Mouse (Mus musculus) liver, embryonic 14.5 days (tissue): ENCODE measurements at regions not wholly inside any gene's neighbourhood (a gene's known extent, or its start where the extent isn't known, plus 50 kb on each side); places are given as distances from the start of the nearest gene placed in this dataset.

Experiments
- ATAC-seq: fragments of 200-750 bp; cut with Nextera tagmentation; 2 replicates; pipeline ENCODE4 v1.8.0; 2017; ENCODE audit warnings: moderate number of reproducible peaks, mild to moderate bottlenecking, moderate library complexity; ENCODE audit not compliant: insufficient read depth
- DNase-seq, 3 experiments: peaks; one replicate each; pipeline ENCODE4 v3.0.0-alpha.2; 2012 to 2013; ENCODE audit warnings: low read depth in 3 of 3, low spot score in 3 of 3
- H3K27ac ChIP-seq: fragments of 300-500 bp; sonication (generic); 2 replicates; pipeline ENCODE4 v1.5.1; 2014; ENCODE audit warnings: moderate library complexity, mild to moderate bottlenecking, control low read depth, inconsistent platforms
- H3K27me3 ChIP-seq: fragments of 300-500 bp; sonication (generic); 2 replicates; pipeline ENCODE4 v1.6.1; 2014; ENCODE audit warnings: mild to moderate bottlenecking, low read length, moderate library complexity; ENCODE audit not compliant: control insufficient read depth, insufficient read depth
- H3K36me3 ChIP-seq: fragments of 300-500 bp; sonication (generic); replicated peaks from 2 replicates; pipeline ENCODE4 v1.6.1; 2014; ENCODE audit warnings: low read depth; ENCODE audit not compliant: control insufficient read depth, insufficient read depth
- H3K4me1 ChIP-seq, 2 experiments: fragments of 200-500 bp in 1 of 2; fragments of 300-500 bp in 1 of 2; sonication (generic) in 1 of 2; replicated peaks; 2 replicates each; pipeline ENCODE4 v1.6.1; 2012 to 2014; ENCODE audit warnings: antibody characterized with exemption in 1 of 2, inconsistent platforms in 1 of 2, low read length in 1 of 2; ENCODE audit not compliant: control insufficient read depth in 2 of 2, insufficient read depth in 2 of 2
- H3K4me2 ChIP-seq: fragments of 300-500 bp; sonication (generic); 2 replicates; pipeline ENCODE4 v1.6.1; 2014; ENCODE audit warnings: low read depth, mild to moderate bottlenecking, control low read depth, moderate library complexity
- H3K4me3 ChIP-seq, 2 experiments: fragments of 200-500 bp in 1 of 2; fragments of 300-500 bp in 1 of 2; sonication (generic) in 1 of 2; 2 replicates each; pipeline ENCODE4 v1.5.1; 2012 to 2014; ENCODE audit warnings: low read depth in 2 of 2, low read length in 2 of 2, mild to moderate bottlenecking in 2 of 2, control low read depth in 1 of 2, inconsistent platforms in 1 of 2, moderate library complexity in 1 of 2; ENCODE audit not compliant: insufficient read depth in 1 of 2
- H3K9ac ChIP-seq: fragments of 300-500 bp; sonication (generic); replicated peaks from 2 replicates; pipeline ENCODE4 v1.6.1; 2014; ENCODE audit warnings: mild to moderate bottlenecking, control low read depth, moderate library complexity
- H3K9me3 ChIP-seq: fragments of 300-500 bp; sonication (generic); 2 replicates; pipeline ENCODE4 v1.6.1; 2016; ENCODE audit warnings: low read length, mixed read lengths; ENCODE audit not compliant: control insufficient read depth
- CTCF ChIP-seq: IDR thresholded peaks from 2 replicates; pipeline ENCODE4 v1.5.1; 2016; ENCODE audit warnings: antibody characterized with exemption, low read depth, control low read depth
- EP300 ChIP-seq: IDR thresholded peaks from 2 replicates; pipeline ENCODE4 v1.6.1; 2016; ENCODE audit warnings: antibody characterized with exemption, low read depth
- WGBS: fragments of 180-500 bp; shearing (Covaris S2); extraction: QIAGEN DNeasy Blood & Tissue Kit; methylation state at CpG from one replicate; pipeline ENCODE4 v1.1.7; 2014; ENCODE audit not compliant: insufficient replicate concordance; 5-methylcytosine and 5-hydroxymethylcytosine counted together

DNA sequence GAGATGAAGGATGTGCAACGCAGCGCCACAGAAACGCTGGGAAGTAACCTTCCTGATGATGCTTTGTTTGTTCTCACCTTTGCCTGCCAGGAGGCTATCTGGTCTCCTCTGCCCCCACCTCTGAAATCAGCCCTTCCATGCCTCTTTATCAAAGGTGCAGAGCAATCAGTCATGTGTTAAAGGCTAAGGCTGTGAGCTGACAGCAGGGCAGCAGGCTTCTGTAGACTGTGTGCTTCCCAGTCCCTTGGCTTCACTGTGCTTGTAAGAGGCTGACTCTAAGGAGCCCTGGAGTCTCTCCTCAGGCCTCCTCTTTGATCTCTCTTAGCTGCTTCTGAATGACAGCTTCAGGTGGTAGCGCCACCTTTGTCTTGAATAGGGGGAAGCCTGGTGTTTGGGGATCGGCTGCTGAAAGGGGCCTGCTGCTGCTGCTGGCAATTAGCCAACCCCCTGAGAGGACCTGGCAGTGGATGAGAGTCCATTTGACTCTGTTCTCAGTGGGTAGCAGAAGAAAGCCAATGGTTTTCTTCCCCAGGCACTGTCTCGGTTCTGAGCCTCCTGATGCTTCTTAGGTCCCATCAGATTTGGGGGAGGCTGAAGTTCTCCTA is 348.7 kb downstream of the Gm9195 start:
- TF ChIP-seq EP300 (no peak), CTCF (no peak)
- ATAC-seq (no peak), DNase-seq (no peak)
- no peaks in the 10 kb centered on the region for H3K27me3 ChIP-seq
- no peaks in the 10 kb centered on the region for H3K9me3 ChIP-seq
- no peak overlapping the region for H3K9ac ChIP-seq
- H3K27ac ChIP-seq: no peak overlapping the region
- H3K36me3 ChIP-seq: no peaks in the 10 kb centered on the region
- no peak overlapping the region for H3K4me3 ChIP-seq
- H3K4me2 ChIP-seq: no peak overlapping the region
- H3K4me1 ChIP-seq: no peaks in the 10 kb centered on the region
- 44% methylated on average over 6 of the region's 6 CpGs for WGBS

- Histone ChIP-seq H3K9ac (no peak overlapping the region), H3K4me3 (no peak overlapping the region), H3K4me2 (no peak overlapping the region), H3K36me3 (no peaks in the 10 kb centered on the region), H3K4me1 (no peaks in the 10 kb centered on the region), H3K27ac (no peak overlapping the region), H3K9me3 (no peaks in the 10 kb centered on the region), H3K27me3 (no peaks in the 10 kb centered on the region)
- no peak for DNase-seq
- 54% methylated on average over 4 of the region's 4 CpGs for WGBS
- TF ChIP-seq EP300 (no peak), CTCF (no peak)
- ATAC-seq: no peak
Measured at GRCm38 (mm10) chr14:72141136-72141535, 350.5 kb downstream of the Gm9195 start.

GRCm38 (mm10) chr14:72130149-72130548 is 361.5 kb downstream of the Gm9195 start:
- WGBS: 54% methylated on average over 4 of the region's 4 CpGs
- no peak overlapping the region for H3K27ac ChIP-seq
- no peaks in the 10 kb centered on the region for H3K36me3 ChIP-seq
- TF ChIP-seq EP300 (no peak), CTCF (no peak)
- DNase-seq (no peak), ATAC-seq (no peak)
- H3K9ac ChIP-seq: no peak overlapping the region
- no peak overlapping the region for H3K4me2 ChIP-seq
- H3K4me1 ChIP-seq: no peaks in the 10 kb centered on the region
- H3K9me3 ChIP-seq: no peaks in the 10 kb centered on the region
- H3K4me3 ChIP-seq: no peak overlapping the region
- H3K27me3 ChIP-seq: no peaks in the 10 kb centered on the region

- no peak for ATAC-seq
- Histone ChIP-seq H3K27me3 (no peaks in the 10 kb centered on the region), H3K4me3 (no peak overlapping the region), H3K9ac (no peak overlapping the region), H3K9me3 (no peaks in the 10 kb centered on the region), H3K4me1 (no peaks in the 10 kb centered on the region), H3K27ac (no peak overlapping the region), H3K4me2 (no peak overlapping the region), H3K36me3 (no peaks in the 10 kb centered on the region)
- TF ChIP-seq CTCF: no peak
- TF ChIP-seq EP300: no peak
- WGBS: 60% methylated on average over 4 of the region's 4 CpGs
- DNase-seq: no peak
Measured at GRCm38 (mm10) chr14:72121786-72122185, 369.9 kb downstream of the Gm9195 start.

DNA sequence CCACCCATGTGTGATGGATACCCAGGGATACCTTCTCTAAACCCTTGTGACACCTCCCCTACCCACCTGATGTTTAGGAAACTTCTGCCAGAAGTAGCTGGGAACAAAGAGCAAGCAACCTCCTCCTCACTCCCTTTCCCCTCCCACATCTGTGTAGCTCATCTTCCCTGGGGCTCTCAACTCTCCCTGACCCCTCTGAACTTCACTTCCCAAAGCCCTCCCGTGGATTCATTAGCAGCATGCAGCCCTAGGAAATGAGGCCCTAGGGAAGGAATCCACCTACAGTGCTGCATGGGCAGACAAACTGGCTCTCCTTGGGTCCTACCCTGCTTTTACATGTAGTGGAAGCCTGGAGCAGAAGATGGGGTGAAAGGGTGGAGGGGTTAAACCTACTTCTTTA is 370.6 kb downstream of the Gm9195 start:
- TF ChIP-seq CTCF: no peak
- TF ChIP-seq EP300: no peak
- DNase-seq: no peak
- no peaks in the 10 kb centered on the region for H3K9me3 ChIP-seq
- H3K4me1 ChIP-seq: no peaks in the 10 kb centered on the region
- H3K9ac ChIP-seq: no peak overlapping the region
- H3K4me2 ChIP-seq: no peak overlapping the region
- H3K27me3 ChIP-seq: no peaks in the 10 kb centered on the region
- 33% methylated on average over 1 of the region's 1 CpGs for WGBS
- no peaks in the 10 kb centered on the region for H3K36me3 ChIP-seq
- ATAC-seq: no peak
- H3K4me3 ChIP-seq: no peak overlapping the region
- no peak overlapping the region for H3K27ac ChIP-seq
